Mouse (Mus musculus) embryo, embryonic 11 days (tissue): ENCODE data around the gene Celf6.

Source experiments
- DNase-seq: peaks from one replicate; pipeline ENCODE4 v3.0.0-alpha.2; 2015

Celf6 gene

GRCm38 (mm10) chr9:59588710-59589671, 11.3 kb downstream of the Celf6 start:
- peak; percentile 57 for DNase-seq

GRCm38 (mm10) chr9:59589703-59590439, 12.2 kb downstream of the Celf6 start:
- no peak for DNase-seq

GRCm38 (mm10) chr9:59601661-59602060, 23.9 kb downstream of the Celf6 start:
- no peak for DNase-seq

- DNase-seq, result no peak
These were observed 28.2 kb downstream of the Celf6 start for GRCm38 (mm10) chr9:59605967-59606366.

GRCm38 (mm10) chr9:59610950-59611349, 33.2 kb downstream of the Celf6 start:
- DNase-seq, result no peak

- no peak for DNase-seq
These were observed 38.1 kb downstream of the Celf6 start for GRCm38 (mm10) chr9:59615797-59616196.

GRCm38 (mm10) chr9:59616622-59617306, 39.0 kb downstream of the Celf6 start, which contains the start of gene Parp6:
Gene Parp6 (plus strand): TSS chr9:59617284.
- peak; percentile 99 for DNase-seq

GRCm38 (mm10) chr9:59617307-59617973, 39.7 kb downstream of the Celf6 start:
- DNase-seq, result no peak

GRCm38 (mm10) chr9:59638372-59638771, 60.7 kb downstream of the Celf6 start:
- DNase-seq, result no peak

- DNase-seq, result no peak
These were observed 62.2 kb downstream of the Celf6 start for GRCm38 (mm10) chr9:59639936-59640335.

GRCm38 (mm10) chr9:59641320-59641719, 63.6 kb downstream of the Celf6 start:
- DNase-seq, result no peak

GRCm38 (mm10) chr9:59649911-59650310, 72.2 kb downstream of the Celf6 start:
- no peak for DNase-seq

- no peak for DNase-seq
These were observed 75.7 kb downstream of the Celf6 start for GRCm38 (mm10) chr9:59653371-59653770.

GRCm38 (mm10) chr9:59654450-59654983, 76.8 kb downstream of the Celf6 start:
- no peak for DNase-seq

- peak; percentile 99 for DNase-seq
These were observed 78.4 kb downstream of the Celf6 start, which contains the start of gene Pkm for GRCm38 (mm10) chr9:59655958-59656634. Gene Pkm (plus strand): TSS chr9:59656368.
